Mouse (Mus musculus) small intestine, adult 2 months (tissue): ENCODE measurements at regions not wholly inside any gene's neighbourhood (a gene's known extent, or its start where the extent isn't known, plus 50 kb on each side); places are given as distances from the start of the nearest gene placed in this dataset.

Experiments used
- H3K27ac ChIP-seq: fragments of 200-500 bp; 2 replicates; pipeline ENCODE4 v1.5.1; 2012; ENCODE audit warnings: low read depth, low read length, control low read depth, inconsistent platforms; ENCODE audit not compliant: insufficient read depth
- H3K27me3 ChIP-seq: fragments of 200-500 bp; 2 replicates; pipeline ENCODE4 v1.6.1; 2012; ENCODE audit warnings: mild to moderate bottlenecking, moderate library complexity, low read length, inconsistent platforms; ENCODE audit not compliant: control insufficient read depth, insufficient read depth
- H3K36me3 ChIP-seq: fragments of 200-500 bp; 2 replicates; pipeline ENCODE4 v1.6.1; 2012; ENCODE audit warnings: mild to moderate bottlenecking, low read length, control low read depth, inconsistent platforms; ENCODE audit not compliant: control insufficient read depth, insufficient read depth
- H3K4me1 ChIP-seq: fragments of 200-500 bp; 2 replicates; pipeline ENCODE4 v1.6.1; 2012; ENCODE audit warnings: low read length, inconsistent platforms, mixed read lengths; ENCODE audit not compliant: control insufficient read depth, insufficient read depth, insufficient read length
- H3K4me3 ChIP-seq: fragments of 200-500 bp; 2 replicates; pipeline ENCODE4 v1.5.1; 2012; ENCODE audit warnings: low read depth, mild to moderate bottlenecking, control low read depth, inconsistent platforms, low read length, moderate library complexity
- CTCF ChIP-seq: fragments of 200-500 bp; IDR thresholded peaks from 2 replicates; pipeline ENCODE4 v1.5.1; 2012; ENCODE audit warnings: low read depth, mild to moderate bottlenecking, control low read depth, inconsistent platforms, low read length, moderate library complexity, mixed read lengths; ENCODE audit not compliant: insufficient replicate concordance, insufficient read length; ENCODE audit errors: extremely low read depth
- POLR2A ChIP-seq: fragments of 200-500 bp; IDR thresholded peaks from 2 replicates; pipeline ENCODE4 v1.6.1; 2012; ENCODE audit warnings: low read depth, mild to moderate bottlenecking, control low read depth, inconsistent platforms, low read length, moderate library complexity
- WGBS: fragments of 180-500 bp; shearing (Covaris S2); methylation state at CpG from one replicate; pipeline ENCODE4 v1.1.7; 2018; 5-methylcytosine and 5-hydroxymethylcytosine counted together

GRCm38 (mm10) chr4:125313892-125314291 lies 176.6 kb upstream of the Grik3 start:
- Histone ChIP-seq H3K4me1 (no peaks in the 10 kb centered on the region), H3K27me3 (no peaks in the 10 kb centered on the region), H3K4me3 (no peak overlapping the region), H3K27ac (no peak overlapping the region), H3K36me3 (no peaks in the 10 kb centered on the region)
- TF ChIP-seq CTCF (no peak), POLR2A (no peak)
- 73% methylated on average over 3 of the region's 3 CpGs for WGBS

GRCm38 (mm10) chr4:125313252-125313651 lies 177.2 kb upstream of the Grik3 start:
- no peaks in the 10 kb centered on the region for H3K4me1 ChIP-seq
- 16% methylated on average over 11 of the region's 11 CpGs for WGBS
- H3K36me3 ChIP-seq, result no peaks in the 10 kb centered on the region
- no peak overlapping the region for H3K4me3 ChIP-seq
- no peak for TF ChIP-seq CTCF
- TF ChIP-seq POLR2A, result no peak
- H3K27me3 ChIP-seq, result no peaks in the 10 kb centered on the region
- no peak overlapping the region for H3K27ac ChIP-seq

- TF ChIP-seq CTCF (no peak), POLR2A (no peak)
- H3K4me3 ChIP-seq, result no peak overlapping the region
- no peaks in the 10 kb centered on the region for H3K4me1 ChIP-seq
- no peaks in the 10 kb centered on the region for H3K27me3 ChIP-seq
- H3K36me3 ChIP-seq, result no peaks in the 10 kb centered on the region
- 38% methylated on average over 8 of the region's 8 CpGs for WGBS
- no peak overlapping the region for H3K27ac ChIP-seq
Observed at GRCm38 (mm10) chr4:125308171-125308570, 180.5 kb upstream of the Zc3h12a start.

GRCm38 (mm10) chr4:125305766-125306165 lies 178.1 kb upstream of the Zc3h12a start:
- WGBS, result 69% methylated on average over 6 of the region's 6 CpGs
- Histone ChIP-seq H3K4me3 (no peak overlapping the region), H3K27me3 (no peaks in the 10 kb centered on the region), H3K27ac (no peak overlapping the region), H3K36me3 (no peaks in the 10 kb centered on the region), H3K4me1 (no peaks in the 10 kb centered on the region)
- TF ChIP-seq POLR2A (no peak), CTCF (no peak)

GRCm38 (mm10) chr4:125302660-125303059 lies 175.0 kb upstream of the Zc3h12a start:
- no peak overlapping the region for H3K27ac ChIP-seq
- H3K4me1 ChIP-seq, result no peaks in the 10 kb centered on the region
- 52% methylated on average over 7 of the region's 7 CpGs for WGBS
- no peaks in the 10 kb centered on the region for H3K27me3 ChIP-seq
- TF ChIP-seq CTCF (no peak), POLR2A (no peak)
- no peak overlapping the region for H3K4me3 ChIP-seq
- H3K36me3 ChIP-seq, result no peaks in the 10 kb centered on the region

- Histone ChIP-seq H3K4me3 (no peak overlapping the region), H3K27me3 (no peaks in the 10 kb centered on the region), H3K4me1 (no peaks in the 10 kb centered on the region), H3K36me3 (no peaks in the 10 kb centered on the region), H3K27ac (no peak overlapping the region)
- 13% methylated on average over 33 of the region's 33 CpGs for WGBS
- TF ChIP-seq CTCF (no peak), POLR2A (no peak)
Observed at GRCm38 (mm10) chr4:125300503-125301457, 173.1 kb upstream of the Zc3h12a start.

GRCm38 (mm10) chr4:125290761-125291160 lies 163.1 kb upstream of the Zc3h12a start:
- Histone ChIP-seq H3K4me3 (no peak overlapping the region), H3K27ac (no peak overlapping the region), H3K27me3 (no peaks in the 10 kb centered on the region), H3K4me1 (no peaks in the 10 kb centered on the region), H3K36me3 (no peaks in the 10 kb centered on the region)
- WGBS, result 80% methylated on average over 6 of the region's 6 CpGs
- no peak for TF ChIP-seq POLR2A
- no peak for TF ChIP-seq CTCF
